In the genomic region with DNA sequence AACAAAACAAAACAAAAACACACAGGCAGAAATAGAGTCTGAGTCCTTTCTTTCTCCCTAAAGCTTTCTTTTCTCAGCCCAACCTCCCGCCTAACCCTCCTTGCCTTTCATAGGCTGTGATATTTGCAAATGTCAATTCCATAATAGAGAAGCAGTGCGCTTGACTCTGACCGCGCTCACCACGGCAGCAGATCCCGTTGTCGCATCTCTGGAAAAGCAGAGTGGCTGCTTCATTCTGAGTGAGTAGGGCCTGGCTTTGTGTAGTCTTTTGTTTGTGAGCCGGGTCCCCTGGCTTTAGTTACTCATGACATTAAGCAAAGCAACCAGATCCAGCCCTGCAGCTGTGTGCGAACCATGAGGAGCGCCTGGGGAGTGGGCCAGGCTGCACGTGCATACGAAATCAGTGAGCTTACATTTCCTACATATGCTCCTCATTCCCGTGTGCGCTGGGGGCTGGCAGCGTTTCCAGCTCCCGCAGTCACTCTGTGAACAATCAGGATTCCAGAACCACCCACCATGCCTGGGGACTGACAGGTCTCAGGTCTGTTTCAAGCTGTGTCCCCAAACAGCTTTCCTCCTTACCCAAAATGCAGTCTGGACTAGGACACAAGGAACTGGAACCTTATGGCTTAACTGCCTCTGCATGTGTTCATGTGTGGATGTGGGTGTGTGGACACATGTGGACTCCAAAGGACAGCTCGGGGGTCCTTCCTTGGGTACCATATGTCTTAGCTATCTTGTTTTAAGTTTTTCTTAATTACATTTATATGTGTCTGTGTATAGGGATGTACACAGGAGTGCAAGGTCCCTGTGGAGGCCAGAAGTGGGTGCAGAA, we compare ENCODE assay signal across 8 mouse cellular contexts.
DNase-seq lines count a peak whose midpoint lies in the region; ATAC-seq lines count a peak whose summit lies in the region.

No protein-coding gene starts in this region.

- intact Hi-C loops in heart, postnatal 10 days (cut with DNase I), result no loop called here

- H3K4me1 ChIP-seq in heart, embryonic 12.5 days (replicated peaks), result peaks cover 14% of the 10 kb centered on the region; the same call in 1 of the 2 replicates
- H3K4me1 ChIP-seq in intestine, embryonic 15.5 days (replicated peaks), result peaks cover 6% of the 10 kb centered on the region; the same call in 1 of the 2 replicates
- H3K4me1 ChIP-seq in midbrain, embryonic 15.5 days, result peaks cover 29% of the 10 kb centered on the region

- no peaks in the 10 kb centered on the region for H3K36me3 ChIP-seq in heart, embryonic 12.5 days
- H3K36me3 ChIP-seq in intestine, embryonic 15.5 days, result no peaks in the 10 kb centered on the region
- no peaks in the 10 kb centered on the region for H3K36me3 ChIP-seq in midbrain, embryonic 15.5 days (replicated peaks)

- 40% methylated on average over 17 of the region's 17 CpGs for WGBS in heart, embryonic 12.5 days
- 22% methylated on average over 17 of the region's 17 CpGs for WGBS in intestine, embryonic 15.5 days
- WGBS in midbrain, embryonic 15.5 days, result 5% methylated on average over 17 of the region's 17 CpGs

- no peak overlapping the region for H3K9ac ChIP-seq in heart, embryonic 12.5 days
- H3K9ac ChIP-seq in intestine, embryonic 15.5 days, result no peak overlapping the region
- peak overlapping the region; percentile 15; the same call in 1 of the 2 replicates for H3K9ac ChIP-seq in midbrain, embryonic 15.5 days

- H3K27ac ChIP-seq in heart, embryonic 12.5 days (ENCODE audit: poor library complexity, severe bottlenecking), result no peak overlapping the region
- H3K27ac ChIP-seq in intestine, embryonic 15.5 days, result no peak overlapping the region
- peak overlapping the region; percentile 70 for H3K27ac ChIP-seq in midbrain, embryonic 15.5 days

- H3K4me3 ChIP-seq in heart, embryonic 12.5 days, result no peak overlapping the region
- no peak overlapping the region for H3K4me3 ChIP-seq in intestine, embryonic 15.5 days (replicated peaks)
- H3K4me3 ChIP-seq in midbrain, embryonic 15.5 days, result peak overlapping the region; percentile 18

- H3K4me2 ChIP-seq in heart, embryonic 12.5 days, result peak overlapping the region; percentile 23
- peak overlapping the region; percentile 46; the same call in 1 of the 2 replicates for H3K4me2 ChIP-seq in intestine, embryonic 15.5 days (replicated peaks)
- H3K4me2 ChIP-seq in midbrain, embryonic 15.5 days, result peak overlapping the region; percentile 43

- DNase-seq in heart, postnatal 10 days, result no peak
- DNase-seq in embryo, embryonic 11.5 days (ENCODE audit: low read depth, low spot score), result peak; percentile 43
- DNase-seq in thymus, postnatal 25 days, result no peak
- DNase-seq in B cell, adult 2 months, result no peak

- no peaks in the 10 kb centered on the region for H3K27me3 ChIP-seq in heart, embryonic 12.5 days (replicated peaks)
- H3K27me3 ChIP-seq in intestine, embryonic 15.5 days (replicated peaks), result no peaks in the 10 kb centered on the region
- H3K27me3 ChIP-seq in midbrain, embryonic 15.5 days (replicated peaks), result no peaks in the 10 kb centered on the region

- ATAC-seq in heart, embryonic 12.5 days (ENCODE audit: insufficient number of reproducible peaks, low FRiP score), result no peak
- no peak for ATAC-seq in intestine, embryonic 15.5 days
- ATAC-seq in midbrain, embryonic 15.5 days (replicated peaks), result peak; percentile 76
- no peak for ATAC-seq in inflammation-experienced regulatory T-cells, adult 6 months

- no peaks in the 10 kb centered on the region for H3K9me3 ChIP-seq in heart, embryonic 12.5 days (replicated peaks)
- H3K9me3 ChIP-seq in intestine, embryonic 15.5 days, result no peaks in the 10 kb centered on the region
- no peaks in the 10 kb centered on the region for H3K9me3 ChIP-seq in midbrain, embryonic 15.5 days
